Mouse (Mus musculus): ENCODE measurements around the gene Olfr1331. TPM values are rescaled to one million over a fixed set of nuclear protein-coding genes. Genes with fewer than 3 reads are reported as not detected.
"Not testable (repeated sequence)": the region's sequence is repeated elsewhere in the genome, so short reads cannot be mapped to it uniquely, and the experiment has no call there.

Gene Olfr1331
- not detected in 2 replicates for polyA plus RNA-seq (2014; fragmentation: Nextera tagmentation; extraction: Ambion mirVana)

- no peak for ATAC-seq (ENCODE audit: low FRiP score)
- Histone ChIP-seq H3K9me3 (ENCODE audit: control insufficient read depth, low read length) (no peaks in the 10 kb centered on the region), H3K4me3 (ENCODE audit: low read depth, low read length) (no peak within 1 kb of the TSS), H3K4me1 (ENCODE audit: control insufficient read depth, insufficient read depth, low read length) (no peaks in the 10 kb centered on the region), H3K27ac (ENCODE audit: low read depth, low read length) (no peak within 1 kb of the TSS), H3K4me2 (no peak within 1 kb of the TSS), H3K36me3 (ENCODE audit: control insufficient read depth, insufficient read depth, low read length) (no peaks in the 10 kb centered on the region), H3K27me3 (ENCODE audit: control insufficient read depth, insufficient read depth, low read length) (no peaks in the 10 kb centered on the region), H3K9ac (ENCODE audit: low read length) (no peak within 1 kb of the TSS)
- no peak for DNase-seq (ENCODE audit: low spot score, missing footprints)
- WGBS = 96% methylated on average over 1 of the region's 1 CpGs
Measured at GRCm38 (mm10) chr4:118864349-118864748, at the start of gene Olfr1331. Gene Olfr1331, plus strand, starts transcription at chr4:118864649.

- H3K27ac ChIP-seq (ENCODE audit: low read depth, low read length) = no peak overlapping the region
- H3K27me3 ChIP-seq (ENCODE audit: control insufficient read depth, insufficient read depth, low read length) = no peaks in the 10 kb centered on the region
- H3K36me3 ChIP-seq (ENCODE audit: control insufficient read depth, insufficient read depth, low read length) = no peaks in the 10 kb centered on the region
- no peak for DNase-seq (ENCODE audit: low spot score, missing footprints)
- H3K4me2 ChIP-seq = no peak overlapping the region
- H3K4me1 ChIP-seq (ENCODE audit: control insufficient read depth, insufficient read depth, low read length) = no peaks in the 10 kb centered on the region
- H3K9ac ChIP-seq (ENCODE audit: low read length) = no peak overlapping the region
- H3K9me3 ChIP-seq (ENCODE audit: control insufficient read depth, low read length) = no peaks in the 10 kb centered on the region
- no peak overlapping the region for H3K4me3 ChIP-seq (ENCODE audit: low read depth, low read length)
- 100% methylated on average over 1 of the region's 1 CpGs for WGBS
- ATAC-seq (ENCODE audit: low FRiP score) = no peak
Measured at GRCm38 (mm10) chr4:118818921-118819320, 45.5 kb upstream of the Olfr1331 start.

GRCm38 (mm10) chr4:118836179-118836578 lies 28.3 kb upstream of the Olfr1331 start, which contains the start of gene Olfr1333:
Gene Olfr1333, minus strand, starts transcription at chr4:118836279.
- 81% methylated on average over 1 of the region's 1 CpGs for WGBS

GRCm38 (mm10) chr4:118861791-118862190 lies 2.7 kb upstream of the Olfr1331 start:
- Histone ChIP-seq H3K4me3 (ENCODE audit: low read depth, low read length) (no peak overlapping the region), H3K36me3 (ENCODE audit: control insufficient read depth, insufficient read depth, low read length) (no peaks in the 10 kb centered on the region), H3K9me3 (ENCODE audit: control insufficient read depth, low read length) (no peaks in the 10 kb centered on the region), H3K27ac (ENCODE audit: low read depth, low read length) (no peak overlapping the region), H3K4me1 (ENCODE audit: control insufficient read depth, insufficient read depth, low read length) (no peaks in the 10 kb centered on the region), H3K9ac (ENCODE audit: low read length) (no peak overlapping the region), H3K4me2 (no peak overlapping the region), H3K27me3 (ENCODE audit: control insufficient read depth, insufficient read depth, low read length) (no peaks in the 10 kb centered on the region)
- DNase-seq (ENCODE audit: low spot score, missing footprints) = no peak
- 81% methylated on average over 1 of the region's 1 CpGs for WGBS
- no peak for ATAC-seq (ENCODE audit: low FRiP score)

More at GRCm38 (mm10) chr4:118836179-118836578, 28.3 kb upstream of the Olfr1331 start, which contains the start of gene Olfr1333:
- Histone ChIP-seq H3K4me1 (ENCODE audit: control insufficient read depth, insufficient read depth, low read length) (no peaks in the 10 kb centered on the region), H3K9me3 (ENCODE audit: control insufficient read depth, low read length) (no peaks in the 10 kb centered on the region), H3K4me2 (no peak within 1 kb of the TSS), H3K27ac (ENCODE audit: low read depth, low read length) (no peak within 1 kb of the TSS), H3K4me3 (ENCODE audit: low read depth, low read length) (no peak within 1 kb of the TSS), H3K36me3 (ENCODE audit: control insufficient read depth, insufficient read depth, low read length) (no peaks in the 10 kb centered on the region), H3K27me3 (ENCODE audit: control insufficient read depth, insufficient read depth, low read length) (no peaks in the 10 kb centered on the region), H3K9ac (ENCODE audit: low read length) (no peak within 1 kb of the TSS)
- ATAC-seq (ENCODE audit: low FRiP score) (no peak), DNase-seq (ENCODE audit: low spot score, missing footprints) (no peak)

GRCm38 (mm10) chr4:118862704-118863103 lies 1.7 kb upstream of the Olfr1331 start:
- Histone ChIP-seq H3K9me3 (ENCODE audit: control insufficient read depth, low read length) (no peaks in the 10 kb centered on the region), H3K27ac (ENCODE audit: low read depth, low read length) (no peak overlapping the region), H3K9ac (ENCODE audit: low read length) (no peak overlapping the region), H3K4me3 (ENCODE audit: low read depth, low read length) (no peak overlapping the region), H3K36me3 (ENCODE audit: control insufficient read depth, insufficient read depth, low read length) (no peaks in the 10 kb centered on the region), H3K27me3 (ENCODE audit: control insufficient read depth, insufficient read depth, low read length) (no peaks in the 10 kb centered on the region), H3K4me2 (no peak overlapping the region), H3K4me1 (ENCODE audit: control insufficient read depth, insufficient read depth, low read length) (no peaks in the 10 kb centered on the region)
- 69% methylated on average over 4 of the region's 4 CpGs for WGBS
- no peak for DNase-seq (ENCODE audit: low spot score, missing footprints)
- ATAC-seq (ENCODE audit: low FRiP score) = no peak

- Histone ChIP-seq H3K4me1 (ENCODE audit: control insufficient read depth, insufficient read depth, low read length) (no peaks in the 10 kb centered on the region), H3K4me2 (no peak overlapping the region), H3K4me3 (ENCODE audit: low read depth, low read length) (no peak overlapping the region), H3K36me3 (ENCODE audit: control insufficient read depth, insufficient read depth, low read length) (no peaks in the 10 kb centered on the region), H3K9ac (ENCODE audit: low read length) (no peak overlapping the region), H3K27me3 (ENCODE audit: control insufficient read depth, insufficient read depth, low read length) (no peaks in the 10 kb centered on the region), H3K27ac (ENCODE audit: low read depth, low read length) (no peak overlapping the region), H3K9me3 (ENCODE audit: control insufficient read depth, low read length) (no peaks in the 10 kb centered on the region)
- no peak for DNase-seq (ENCODE audit: low spot score, missing footprints)
- ATAC-seq (ENCODE audit: low FRiP score) = no peak
Measured at GRCm38 (mm10) chr4:118867566-118867965, 3.1 kb downstream of the Olfr1331 start.

- no peak for DNase-seq (ENCODE audit: low spot score, missing footprints)
- Histone ChIP-seq H3K9me3 (ENCODE audit: control insufficient read depth, low read length) (no peaks in the 10 kb centered on the region), H3K4me2 (no peak within 1 kb of the TSS), H3K27ac (ENCODE audit: low read depth, low read length) (no peak within 1 kb of the TSS), H3K36me3 (ENCODE audit: control insufficient read depth, insufficient read depth, low read length) (no peaks in the 10 kb centered on the region), H3K27me3 (ENCODE audit: control insufficient read depth, insufficient read depth, low read length) (no peaks in the 10 kb centered on the region), H3K4me1 (ENCODE audit: control insufficient read depth, insufficient read depth, low read length) (no peaks in the 10 kb centered on the region), H3K4me3 (ENCODE audit: low read depth, low read length) (no peak within 1 kb of the TSS), H3K9ac (ENCODE audit: low read length) (no peak within 1 kb of the TSS)
- whole genome bisulfite sequencing = 93% methylated on average over 1 of the region's 1 CpGs
- ATAC-seq (ENCODE audit: low FRiP score) = no peak
Measured at GRCm38 (mm10) chr4:118888297-118888696, 23.8 kb downstream of the Olfr1331 start, which contains the start of gene Olfr1330. Gene Olfr1330, plus strand, starts transcription at chr4:118888597.

- ATAC-seq (ENCODE audit: low FRiP score) (no peak), DNase-seq (ENCODE audit: low spot score, missing footprints) (no peak)
- no peaks in the 10 kb centered on the region for H3K27me3 ChIP-seq (ENCODE audit: control insufficient read depth, insufficient read depth, low read length)
- H3K36me3 ChIP-seq (ENCODE audit: control insufficient read depth, insufficient read depth, low read length) = no peaks in the 10 kb centered on the region
- H3K4me1 ChIP-seq (ENCODE audit: control insufficient read depth, insufficient read depth, low read length) = no peaks in the 10 kb centered on the region
- H3K4me3 ChIP-seq (ENCODE audit: low read depth, low read length) = no peak overlapping the region
- WGBS = 70% methylated on average over 2 of the region's 2 CpGs
- H3K9ac ChIP-seq (ENCODE audit: low read length) = no peak overlapping the region
- no peaks in the 10 kb centered on the region for H3K9me3 ChIP-seq (ENCODE audit: control insufficient read depth, low read length)
- no peak overlapping the region for H3K4me2 ChIP-seq
- H3K27ac ChIP-seq (ENCODE audit: low read depth, low read length) = no peak overlapping the region
Measured at GRCm38 (mm10) chr4:118901981-118902380, 37.5 kb downstream of the Olfr1331 start.

- H3K9me3 ChIP-seq (ENCODE audit: control insufficient read depth, low read length); H3K9ac ChIP-seq (ENCODE audit: low read length); H3K4me1 ChIP-seq (ENCODE audit: control insufficient read depth, insufficient read depth, low read length); DNase-seq (ENCODE audit: low spot score, missing footprints); H3K4me3 ChIP-seq (ENCODE audit: low read depth, low read length); ATAC-seq (ENCODE audit: low FRiP score); H3K27ac ChIP-seq (ENCODE audit: low read depth, low read length); H3K4me2 ChIP-seq; H3K27me3 ChIP-seq (ENCODE audit: control insufficient read depth, insufficient read depth, low read length); H3K36me3 ChIP-seq (ENCODE audit: control insufficient read depth, insufficient read depth, low read length): not testable (repeated sequence)
- WGBS = 63% methylated on average over 2 of the region's 2 CpGs
Measured at GRCm38 (mm10) chr4:118917365-118917764, 52.9 kb downstream of the Olfr1331 start, which contains the start of gene Olfr1329. Gene Olfr1329, minus strand, starts transcription at chr4:118917465.
